Mouse (Mus musculus) ES-Bruce4 (cell line): ENCODE measurements around the gene Gcnt3. TPM values are rescaled to one million over a fixed set of nuclear protein-coding genes. Genes with fewer than 3 reads are reported as not detected.

Experiments
- H3K27ac ChIP-seq: 2 replicates; pipeline ENCODE4 v1.5.1; 2012; ENCODE audit warnings: low read length, inconsistent platforms; ENCODE audit not compliant: insufficient read depth
- H3K27me3 ChIP-seq: 2 replicates; pipeline ENCODE4 v1.6.1; 2012; ENCODE audit warnings: mild to moderate bottlenecking, low read length, inconsistent platforms; ENCODE audit not compliant: control insufficient read depth, poor library complexity, insufficient read depth, severe bottlenecking
- H3K36me3 ChIP-seq: 2 replicates; pipeline ENCODE4 v1.6.1; 2012; ENCODE audit warnings: inconsistent platforms, mild to moderate bottlenecking, low read length, moderate library complexity; ENCODE audit not compliant: control insufficient read depth, poor library complexity, insufficient read depth, severe bottlenecking
- H3K4me1 ChIP-seq: one replicate; pipeline ENCODE4 v1.8.1; 2011; ENCODE audit warnings: low read length; ENCODE audit not compliant: control insufficient read depth, insufficient read depth
- H3K4me3 ChIP-seq: 2 replicates; pipeline ENCODE4 v1.5.1; 2011; ENCODE audit warnings: low read depth, mild to moderate bottlenecking, low read length
- H3K9ac ChIP-seq: 2 replicates; pipeline ENCODE4 v1.6.1; 2012; ENCODE audit warnings: low read depth, mild to moderate bottlenecking, inconsistent platforms; ENCODE audit not compliant: poor library complexity, severe bottlenecking
- H3K9me3 ChIP-seq: replicated peaks from 2 replicates; pipeline ENCODE4 v1.6.1; 2012; ENCODE audit warnings: mild to moderate bottlenecking, low read length, inconsistent platforms; ENCODE audit not compliant: control insufficient read depth, poor library complexity, insufficient read depth, severe bottlenecking
- CTCF ChIP-seq: IDR thresholded peaks from one replicate; pipeline ENCODE4 v1.8.1; 2011; ENCODE audit warnings: low read depth, low read length
- EP300 ChIP-seq: IDR thresholded peaks from 2 replicates; pipeline ENCODE4 v1.6.1; 2011; ENCODE audit warnings: low read depth, low read length; ENCODE audit not compliant: insufficient read depth
- POLR2A ChIP-seq: IDR thresholded peaks from one replicate; pipeline ENCODE4 v1.8.1; 2011; ENCODE audit warnings: low read length; ENCODE audit not compliant: insufficient read depth
- polyA plus RNA-seq: library from polyadenylated mRNA; stranded (reverse); fragments of >200 nt; gene quantifications from 2 replicates; pipeline ENCODE4 v1.2.4, GENCODE M21; 2011; ENCODE audit warnings: low read depth; ENCODE audit not compliant: missing spikeins, insufficient read depth, insufficient read length

Gcnt3 gene
- polyA plus RNA-seq, 1 experiment, result 0.18 TPM

GRCm38 (mm10) chr9:70080976-70081375 lies 43.1 kb upstream of the Gcnt3 start:
- H3K36me3 ChIP-seq, result no peaks in the 10 kb centered on the region
- H3K9ac ChIP-seq, result no peak overlapping the region
- H3K27me3 ChIP-seq, result no peaks in the 10 kb centered on the region
- no peak overlapping the region for H3K4me3 ChIP-seq
- H3K9me3 ChIP-seq, result no peaks in the 10 kb centered on the region
- H3K4me1 ChIP-seq, result peaks cover 2% of the 10 kb centered on the region
- H3K27ac ChIP-seq, result no peak overlapping the region
- no peak for TF ChIP-seq POLR2A
- no peak for TF ChIP-seq CTCF
- TF ChIP-seq EP300, result no peak

GRCm38 (mm10) chr9:70080027-70080800 lies 42.3 kb upstream of the Gcnt3 start:
- TF ChIP-seq EP300 (no peak), CTCF (no peak), POLR2A (no peak)

GRCm38 (mm10) chr9:70078034-70078433 lies 40.1 kb upstream of the Gcnt3 start:
- H3K4me1 ChIP-seq, result peaks cover 4% of the 10 kb centered on the region
- H3K4me3 ChIP-seq, result no peak overlapping the region
- no peak overlapping the region for H3K9ac ChIP-seq
- H3K27ac ChIP-seq, result no peak overlapping the region
- H3K27me3 ChIP-seq, result no peaks in the 10 kb centered on the region
- no peaks in the 10 kb centered on the region for H3K9me3 ChIP-seq
- H3K36me3 ChIP-seq, result no peaks in the 10 kb centered on the region
- TF ChIP-seq POLR2A (no peak), EP300 (no peak), CTCF (no peak)

More at GRCm38 (mm10) chr9:70080027-70080800, 42.3 kb upstream of the Gcnt3 start:
- H3K9me3 ChIP-seq, result no peaks in the 10 kb centered on the region
- no peak overlapping the region for H3K9ac ChIP-seq
- H3K27me3 ChIP-seq, result no peaks in the 10 kb centered on the region
- no peaks in the 10 kb centered on the region for H3K36me3 ChIP-seq
- no peak overlapping the region for H3K4me3 ChIP-seq
- no peak overlapping the region for H3K27ac ChIP-seq
- peaks cover 2% of the 10 kb centered on the region for H3K4me1 ChIP-seq

GRCm38 (mm10) chr9:70077170-70077569 lies 39.3 kb upstream of the Gcnt3 start:
- Histone ChIP-seq H3K36me3 (no peaks in the 10 kb centered on the region), H3K9me3 (no peaks in the 10 kb centered on the region), H3K9ac (no peak overlapping the region), H3K27ac (no peak overlapping the region), H3K4me3 (no peak overlapping the region), H3K4me1 (peaks cover 6% of the 10 kb centered on the region), H3K27me3 (no peaks in the 10 kb centered on the region)
- no peak for TF ChIP-seq POLR2A
- no peak for TF ChIP-seq CTCF
- no peak for TF ChIP-seq EP300

- no peak overlapping the region for H3K9ac ChIP-seq
- H3K27ac ChIP-seq, result no peak overlapping the region
- H3K4me1 ChIP-seq, result peaks cover 4% of the 10 kb centered on the region
- TF ChIP-seq EP300 (peak; percentile 63; the same call in 1 of the 2 replicates), POLR2A (no peak), CTCF (no peak)
- no peak overlapping the region for H3K4me3 ChIP-seq
- H3K27me3 ChIP-seq, result no peaks in the 10 kb centered on the region
- H3K9me3 ChIP-seq, result no peaks in the 10 kb centered on the region
- no peaks in the 10 kb centered on the region for H3K36me3 ChIP-seq
These were observed 34.5 kb upstream of the Gcnt3 start for GRCm38 (mm10) chr9:70072387-70072786.

- no peak for TF ChIP-seq EP300
- TF ChIP-seq CTCF, result no peak
- TF ChIP-seq POLR2A, result no peak
- no peaks in the 10 kb centered on the region for H3K27me3 ChIP-seq
These were observed 32.1 kb upstream of the Gcnt3 start for GRCm38 (mm10) chr9:70069961-70070435.

More at GRCm38 (mm10) chr9:70069961-70070435, 32.1 kb upstream of the Gcnt3 start:
- H3K36me3 ChIP-seq, result no peaks in the 10 kb centered on the region
- no peak overlapping the region for H3K4me3 ChIP-seq
- H3K27ac ChIP-seq, result no peak overlapping the region
- no peaks in the 10 kb centered on the region for H3K9me3 ChIP-seq
- H3K9ac ChIP-seq, result no peak overlapping the region
- H3K4me1 ChIP-seq, result peaks cover 4% of the 10 kb centered on the region
